Mouse (Mus musculus): ENCODE measurements around the gene Txlna.

DNA sequence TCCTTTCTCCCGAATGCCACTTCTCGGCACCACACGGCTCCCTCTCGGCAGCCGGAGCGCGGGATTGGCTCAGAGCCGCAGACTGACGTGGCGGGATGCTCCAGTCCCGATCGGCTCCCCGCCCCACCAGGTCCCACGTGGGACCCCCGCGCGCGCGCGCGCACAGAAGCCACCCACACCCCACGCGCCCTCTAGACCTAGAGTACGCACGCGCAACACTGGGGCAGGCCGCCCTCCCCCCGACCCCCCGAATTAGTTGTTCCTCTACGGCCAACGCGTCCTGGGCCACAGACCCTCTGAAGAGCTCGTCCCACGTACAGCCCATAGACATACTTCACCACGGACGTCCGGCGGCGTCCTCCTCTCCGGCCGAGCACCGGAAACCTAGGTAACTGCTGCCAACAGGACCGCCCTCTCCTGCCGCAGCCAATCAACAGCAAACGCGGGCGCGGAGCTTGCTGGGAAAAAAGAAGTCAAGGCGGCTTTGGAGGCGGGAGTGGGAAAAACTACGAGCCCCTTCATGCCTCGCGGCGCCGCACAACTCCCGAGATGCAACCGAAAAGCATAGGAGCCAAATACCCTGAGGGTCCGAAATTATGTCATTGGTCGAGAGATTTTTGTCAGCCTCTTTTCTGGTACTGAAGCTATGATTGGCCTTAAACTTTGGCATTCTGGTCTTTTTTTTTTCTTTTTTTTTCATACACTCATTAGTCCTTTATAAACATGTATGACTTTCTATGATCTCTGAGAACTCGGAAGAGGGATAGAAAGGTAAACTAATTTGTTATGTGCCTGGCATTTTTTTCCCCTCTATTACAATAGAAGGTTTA, at the start of gene Txlna:
- TF ChIP-seq POLR2A (IDR thresholded peaks at IDR 0.05; ENCODE audit: borderline replicate concordance, insufficient read depth, low read length) (peak; percentile 80), CTCF (IDR thresholded peaks at IDR 0.05; ENCODE audit: borderline replicate concordance, insufficient read depth, low read depth, low read length) (no peak)
